Mouse (Mus musculus) layer of hippocampus, adult 2 months (tissue): ENCODE measurements around the gene Synpo2. TPM values are rescaled to one million over a fixed set of nuclear protein-coding genes. Genes with fewer than 3 reads are reported as not detected.

Source experiments
- DNase-seq, 2 experiments: peaks; one replicate each; pipeline ENCODE4 v3.0.0; 2022; ENCODE audit warnings: low spot score in 2 of 2
- H3K27ac ChIP-seq: fragments of 200-600 bp; 2 replicates; pipeline ENCODE4 v1.8.1; 2022
- H3K4me3 ChIP-seq: fragments of 200-600 bp; 2 replicates; pipeline ENCODE4 v1.8.1; 2022; ENCODE audit warnings: mild to moderate bottlenecking
- CTCF ChIP-seq: fragments of 200-600 bp; conservative IDR thresholded peaks from 2 replicates; pipeline ENCODE4 v1.8.1; 2022; ENCODE audit warnings: antibody characterized with exemption, mild to moderate bottlenecking, moderate library complexity
- total RNA-seq, 2 experiments: library from RNA; stranded (reverse); gene quantifications; 2 replicates each; pipeline ENCODE4 v1.2.3; 2021

Gene Synpo2
- total RNA-seq, 2 experiments from 2014 or later, result 3.4 to 3.7 TPM

- no peak overlapping the region for H3K4me3 ChIP-seq
- H3K27ac ChIP-seq, result no peak overlapping the region
Measured at GRCm38 (mm10) chr3:123080943-123081342, 155.0 kb downstream of the Synpo2 start.

GRCm38 (mm10) chr3:123080017-123080725 lies 155.8 kb downstream of the Synpo2 start:
- no peak for TF ChIP-seq CTCF
- DNase-seq, result no peak
- Histone ChIP-seq H3K27ac (no peak overlapping the region), H3K4me3 (no peak overlapping the region)

More at GRCm38 (mm10) chr3:123080943-123081342, 155.0 kb downstream of the Synpo2 start:
- no peak for DNase-seq
- no peak for TF ChIP-seq CTCF

- no peak overlapping the region for H3K4me3 ChIP-seq
- DNase-seq, result no peak
- no peak overlapping the region for H3K27ac ChIP-seq
- TF ChIP-seq CTCF, result no peak
Measured at GRCm38 (mm10) chr3:123075759-123076158, 160.2 kb downstream of the Synpo2 start.

- TF ChIP-seq CTCF, result no peak
- DNase-seq, result no peak
- H3K4me3 ChIP-seq, result no peak overlapping the region
- H3K27ac ChIP-seq, result no peak overlapping the region
Measured at GRCm38 (mm10) chr3:123075034-123075433, 160.9 kb downstream of the Synpo2 start.

GRCm38 (mm10) chr3:123073351-123073750 lies 162.6 kb downstream of the Synpo2 start:
- H3K4me3 ChIP-seq, result no peak overlapping the region
- H3K27ac ChIP-seq, result no peak overlapping the region
- TF ChIP-seq CTCF, result no peak
- DNase-seq, result no peak

- no peak for TF ChIP-seq CTCF
- Histone ChIP-seq H3K4me3 (no peak overlapping the region), H3K27ac (no peak overlapping the region)
- no peak for DNase-seq
Measured at GRCm38 (mm10) chr3:123072472-123072871, 163.5 kb downstream of the Synpo2 start.

- no peak for TF ChIP-seq CTCF
- Histone ChIP-seq H3K4me3 (no peak overlapping the region), H3K27ac (no peak overlapping the region)
- no peak for DNase-seq
Measured at GRCm38 (mm10) chr3:123070996-123071395, 165.0 kb downstream of the Synpo2 start.

GRCm38 (mm10) chr3:123066836-123067235 lies 169.1 kb downstream of the Synpo2 start:
- H3K4me3 ChIP-seq, result no peak overlapping the region
- no peak for TF ChIP-seq CTCF
- DNase-seq, result no peak
- no peak overlapping the region for H3K27ac ChIP-seq

DNA sequence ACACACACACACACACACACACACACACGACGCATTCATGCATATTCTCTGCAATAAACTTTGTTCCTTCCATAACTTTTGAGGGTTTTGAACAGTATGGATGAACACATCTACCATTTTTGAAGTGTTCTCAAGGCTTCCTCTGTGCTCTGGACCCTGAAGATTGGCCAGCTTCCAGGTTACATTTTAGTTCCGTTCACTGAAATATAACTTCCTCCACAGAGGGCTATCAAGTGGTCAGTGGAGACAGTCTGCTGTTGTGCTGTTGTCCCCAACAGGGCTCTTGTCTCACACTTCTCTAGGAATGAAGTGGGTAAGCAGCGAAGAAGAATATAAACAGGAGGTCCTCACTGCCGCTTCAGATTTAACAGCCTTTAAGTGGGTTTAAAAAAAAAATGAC lies 170.5 kb downstream of the Synpo2 start:
- Histone ChIP-seq H3K4me3 (no peak overlapping the region), H3K27ac (no peak overlapping the region)
- no peak for TF ChIP-seq CTCF
- DNase-seq, result no peak

GRCm38 (mm10) chr3:123064186-123064585 lies 171.8 kb downstream of the Synpo2 start:
- Histone ChIP-seq H3K27ac (no peak overlapping the region), H3K4me3 (no peak overlapping the region)
- DNase-seq, result no peak
- TF ChIP-seq CTCF, result no peak

- DNase-seq, result no peak
Measured at GRCm38 (mm10) chr3:123061931-123062330, 174.0 kb downstream of the Synpo2 start.

DNA sequence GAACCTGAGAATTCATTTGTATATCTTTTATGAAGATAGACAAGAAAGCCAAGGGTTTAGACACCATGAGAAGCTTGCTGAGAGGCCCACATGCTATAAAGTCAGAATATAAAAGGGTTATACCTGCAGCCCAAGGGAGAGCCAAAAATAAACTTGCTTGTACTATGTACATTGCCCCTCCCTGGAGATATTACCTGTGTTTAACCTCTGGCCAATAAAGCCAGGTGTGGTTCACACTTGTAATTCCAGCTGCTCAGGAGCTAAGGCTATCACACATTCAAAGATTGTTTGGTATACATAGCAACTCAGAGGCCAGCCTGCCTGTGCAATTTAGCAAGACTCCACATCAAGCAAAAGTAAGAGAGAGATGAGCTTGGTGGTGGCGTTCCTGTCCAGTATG lies 177.1 kb downstream of the Synpo2 start:
- no peak for DNase-seq
- Histone ChIP-seq H3K27ac (no peak overlapping the region), H3K4me3 (no peak overlapping the region)
- TF ChIP-seq CTCF, result no peak

More at GRCm38 (mm10) chr3:123061931-123062330, 174.0 kb downstream of the Synpo2 start:
- TF ChIP-seq CTCF, result no peak
- H3K27ac ChIP-seq, result no peak overlapping the region
- H3K4me3 ChIP-seq, result no peak overlapping the region

- no peak for TF ChIP-seq CTCF
- no peak for DNase-seq
- Histone ChIP-seq H3K4me3 (no peak overlapping the region), H3K27ac (0 out of 2 replicates have a peak overlapping the region, but pooled peaks have one; percentile 36)
Measured at GRCm38 (mm10) chr3:123054178-123054577, 181.8 kb downstream of the Synpo2 start.

DNA sequence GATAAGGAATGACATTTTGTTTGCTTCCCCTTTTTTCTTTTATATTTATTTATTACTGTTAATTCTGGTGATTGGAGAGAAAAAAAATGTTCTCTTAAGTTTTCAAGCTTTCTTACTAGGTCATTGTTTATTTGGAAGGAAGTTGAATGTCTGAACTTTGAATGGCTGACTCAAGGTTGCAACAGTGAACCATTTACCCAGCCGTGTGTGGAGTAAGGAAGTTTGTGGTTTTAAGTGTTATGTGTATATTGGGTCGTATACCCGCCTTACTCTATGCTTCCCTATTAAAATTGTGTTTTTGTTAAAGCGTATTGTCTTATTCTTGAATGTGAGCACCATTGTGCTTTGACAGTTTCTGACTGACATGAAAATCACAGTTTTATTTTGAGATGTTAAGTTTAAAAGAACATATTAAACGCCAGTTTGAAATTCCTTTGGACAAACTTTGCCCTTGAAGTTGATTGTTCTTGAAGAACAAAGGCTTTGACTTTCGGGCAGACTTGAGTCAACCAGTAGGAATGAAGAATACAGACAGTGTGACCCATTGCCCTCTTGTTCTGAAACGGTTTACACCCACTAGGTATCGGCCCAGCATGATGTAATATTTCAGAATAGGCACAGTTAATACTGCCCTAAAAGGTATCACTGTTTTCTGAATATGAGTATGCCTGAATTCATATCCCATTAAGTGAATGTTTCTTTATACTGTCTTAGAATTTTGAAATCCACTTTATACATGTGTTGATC lies 182.6 kb downstream of the Synpo2 start:
- no peak overlapping the region for H3K4me3 ChIP-seq
- no peak for TF ChIP-seq CTCF
- H3K27ac ChIP-seq, result 0 out of 2 replicates have a peak overlapping the region, but pooled peaks have one; percentile 36
- DNase-seq, result no peak
